Mouse (Mus musculus): ENCODE results near the gene Scarb1. TPM values are rescaled to one million over a fixed set of nuclear protein-coding genes. Genes with fewer than 3 reads are reported as not detected.

The Scarb1 gene
- polyA plus RNA-seq, 1 experiment from 2014 or later, result 105 TPM

DNA sequence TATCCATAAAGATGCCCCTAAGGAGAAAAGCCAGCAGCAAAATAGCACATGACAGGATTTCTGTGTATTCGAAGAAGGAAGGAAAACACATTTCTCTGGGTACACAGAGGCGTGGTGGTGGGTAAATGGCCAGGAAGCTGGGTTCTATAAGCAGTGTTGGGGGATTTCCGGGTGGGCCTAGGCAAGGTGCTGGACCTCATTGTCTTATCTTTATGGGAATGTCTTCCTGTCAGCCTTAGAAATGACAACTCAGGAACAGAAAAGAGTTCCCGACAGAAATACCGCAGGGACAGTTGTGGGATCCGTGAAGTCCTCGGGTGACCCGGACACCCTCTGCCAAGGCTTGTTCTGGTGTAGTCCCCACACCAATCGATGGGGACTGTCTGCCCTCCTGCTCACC lies 42.7 kb downstream of the Scarb1 start:
- H3K9ac ChIP-seq (replicated peaks), result no peak overlapping the region
- no peak overlapping the region for H3K27ac ChIP-seq (ENCODE audit: low read depth)
- H3K4me2 ChIP-seq (ENCODE audit: low read depth, low read length), result no peak overlapping the region
- H3K27me3 ChIP-seq (ENCODE audit: insufficient read depth, low read length), result no peaks in the 10 kb centered on the region
- peaks cover 3% of the 10 kb centered on the region; the same call in 1 of the 2 replicates for H3K9me3 ChIP-seq (ENCODE audit: low read length)
- WGBS (ENCODE audit: insufficient replicate concordance), result 82% methylated on average over 9 of the region's 9 CpGs
- ATAC-seq, result no peak
- no peak for DNase-seq
- H3K4me3 ChIP-seq (ENCODE audit: low read depth, low read length), result no peak overlapping the region
- no peak for TF ChIP-seq CTCF (IDR thresholded peaks at IDR 0.05; ENCODE audit: low read depth)
- H3K4me1 ChIP-seq (ENCODE audit: insufficient read depth), result no peaks in the 10 kb centered on the region
- peaks cover 83% of the 10 kb centered on the region for H3K36me3 ChIP-seq (replicated peaks; ENCODE audit: insufficient read depth, low read length)

DNA sequence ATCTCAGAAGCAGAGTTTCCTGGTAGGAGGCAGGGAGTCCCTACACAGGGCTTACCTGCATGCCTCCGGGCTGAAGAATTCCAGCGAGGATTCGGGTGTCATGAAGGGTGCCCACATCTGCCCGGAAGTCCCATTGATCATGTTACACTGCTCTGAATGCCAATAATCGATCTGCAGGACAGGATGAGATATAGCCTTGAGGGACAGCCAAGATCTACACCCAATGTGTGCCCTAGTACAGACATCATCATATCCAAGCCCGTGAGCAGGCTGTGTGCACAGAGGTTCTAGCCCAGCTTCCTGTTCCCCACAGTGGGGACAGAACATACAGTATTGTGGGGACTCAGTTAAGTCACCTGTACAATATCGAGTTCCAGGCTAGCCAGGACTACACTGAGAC lies 43.7 kb downstream of the Scarb1 start:
- Histone ChIP-seq H3K27ac (ENCODE audit: low read depth) (no peak overlapping the region), H3K9ac (replicated peaks) (no peak overlapping the region), H3K4me2 (ENCODE audit: low read depth, low read length) (no peak overlapping the region), H3K4me3 (ENCODE audit: low read depth, low read length) (no peak overlapping the region), H3K9me3 (ENCODE audit: low read length) (peaks cover 3% of the 10 kb centered on the region; the same call in 1 of the 2 replicates), H3K27me3 (ENCODE audit: insufficient read depth, low read length) (no peaks in the 10 kb centered on the region), H3K4me1 (ENCODE audit: insufficient read depth) (no peaks in the 10 kb centered on the region), H3K36me3 (replicated peaks; ENCODE audit: insufficient read depth, low read length) (peaks cover 83% of the 10 kb centered on the region)
- ATAC-seq, result no peak
- no peak for TF ChIP-seq CTCF (IDR thresholded peaks at IDR 0.05; ENCODE audit: low read depth)
- TF ChIP-seq EP300 (IDR thresholded peaks at IDR 0.05; ENCODE audit: low read depth), result no peak
- 89% methylated on average over 7 of the region's 7 CpGs for WGBS (ENCODE audit: insufficient replicate concordance)
- DNase-seq, result no peak

DNA sequence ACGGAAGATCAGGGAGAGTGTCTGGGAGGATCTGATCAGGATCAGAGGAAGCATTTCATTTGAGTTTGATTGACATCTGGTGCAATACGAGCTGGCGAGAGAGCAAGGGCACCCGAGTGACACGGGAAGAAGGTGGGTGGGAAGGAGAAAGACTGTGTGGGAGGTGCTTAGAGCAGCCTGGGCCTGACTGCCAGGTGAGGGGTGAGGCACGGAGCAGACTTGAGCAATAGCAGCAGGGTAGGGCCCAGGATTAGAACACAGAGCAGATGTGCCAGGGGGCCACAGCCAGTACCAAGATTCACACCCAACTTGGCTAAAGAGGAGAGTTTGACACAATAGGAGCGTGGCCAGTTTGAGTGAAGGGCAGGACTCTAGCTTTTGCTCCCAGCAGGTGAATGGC lies 47.9 kb downstream of the Scarb1 start:
- 62% methylated on average over 7 of the region's 7 CpGs for WGBS (ENCODE audit: insufficient replicate concordance)
- Histone ChIP-seq H3K36me3 (replicated peaks; ENCODE audit: insufficient read depth, low read length) (peaks cover 75% of the 10 kb centered on the region), H3K4me3 (ENCODE audit: low read depth, low read length) (no peak overlapping the region), H3K9ac (replicated peaks) (no peak overlapping the region), H3K27me3 (ENCODE audit: insufficient read depth, low read length) (no peaks in the 10 kb centered on the region), H3K27ac (ENCODE audit: low read depth) (no peak overlapping the region), H3K4me1 (ENCODE audit: insufficient read depth) (no peaks in the 10 kb centered on the region), H3K9me3 (ENCODE audit: low read length) (no peaks in the 10 kb centered on the region; the same call in 1 of the 2 replicates), H3K4me2 (ENCODE audit: low read depth, low read length) (no peak overlapping the region)
- TF ChIP-seq EP300 (IDR thresholded peaks at IDR 0.05; ENCODE audit: low read depth) (no peak), CTCF (IDR thresholded peaks at IDR 0.05; ENCODE audit: low read depth) (no peak)
- ATAC-seq (no peak), DNase-seq (no peak)

DNA sequence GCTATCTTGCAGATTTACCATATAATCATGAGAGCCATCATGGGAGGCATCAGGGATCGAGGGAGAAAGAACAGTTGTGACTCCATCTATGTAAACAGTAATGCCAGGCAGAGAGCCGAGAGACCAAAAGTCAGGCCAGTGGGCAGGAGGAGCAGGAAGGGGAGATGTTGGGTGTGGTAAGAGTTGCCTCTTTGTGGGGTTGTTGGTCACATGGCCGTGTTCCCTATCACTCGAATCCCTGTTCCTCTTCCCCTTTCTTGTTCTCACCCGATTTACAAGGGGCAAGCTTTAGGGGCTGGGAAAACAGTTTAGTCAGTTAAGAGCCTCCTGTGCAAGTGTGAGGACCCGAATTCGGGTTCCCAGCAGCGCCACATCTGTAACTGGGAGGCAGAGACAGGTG lies 49.0 kb downstream of the Scarb1 start:
- Histone ChIP-seq H3K27me3 (ENCODE audit: insufficient read depth, low read length) (no peaks in the 10 kb centered on the region), H3K9ac (replicated peaks) (no peak overlapping the region), H3K4me1 (ENCODE audit: insufficient read depth) (no peaks in the 10 kb centered on the region), H3K27ac (ENCODE audit: low read depth) (no peak overlapping the region), H3K36me3 (replicated peaks; ENCODE audit: insufficient read depth, low read length) (peaks cover 75% of the 10 kb centered on the region), H3K4me2 (ENCODE audit: low read depth, low read length) (no peak overlapping the region), H3K9me3 (ENCODE audit: low read length) (no peaks in the 10 kb centered on the region; the same call in 1 of the 2 replicates), H3K4me3 (ENCODE audit: low read depth, low read length) (no peak overlapping the region)
- WGBS (ENCODE audit: insufficient replicate concordance), result 58% methylated on average over 8 of the region's 8 CpGs
- TF ChIP-seq EP300 (IDR thresholded peaks at IDR 0.05; ENCODE audit: low read depth), result no peak
- ATAC-seq (no peak), DNase-seq (no peak)

DNA sequence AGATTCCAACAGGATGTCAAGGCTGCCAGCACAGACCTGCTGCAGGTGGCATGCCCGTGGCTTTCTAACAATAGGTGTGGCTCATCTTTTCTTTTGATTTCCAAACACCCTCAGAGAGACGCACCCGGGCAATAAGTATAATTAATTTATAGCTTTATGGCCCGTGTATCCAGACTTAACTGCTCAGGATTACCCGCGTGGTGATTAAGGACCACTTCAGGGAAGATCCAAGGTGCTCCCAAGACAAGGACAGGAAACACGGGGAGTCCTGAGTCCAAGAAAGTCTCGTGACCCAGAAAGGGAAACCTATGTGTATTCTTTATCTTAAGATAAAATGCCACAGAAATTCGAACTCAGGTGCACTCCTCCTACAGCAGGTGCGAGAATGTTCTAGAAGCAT lies 49.5 kb downstream of the Scarb1 start:
- DNase-seq (no peak), ATAC-seq (no peak)
- TF ChIP-seq EP300 (IDR thresholded peaks at IDR 0.05; ENCODE audit: low read depth) (no peak), CTCF (IDR thresholded peaks at IDR 0.05; ENCODE audit: low read depth) (no peak)
- H3K4me3 ChIP-seq (ENCODE audit: low read depth, low read length), result no peak overlapping the region
- no peaks in the 10 kb centered on the region for H3K27me3 ChIP-seq (ENCODE audit: insufficient read depth, low read length)
- no peaks in the 10 kb centered on the region; the same call in 1 of the 2 replicates for H3K9me3 ChIP-seq (ENCODE audit: low read length)
- H3K4me2 ChIP-seq (ENCODE audit: low read depth, low read length), result no peak overlapping the region
- H3K4me1 ChIP-seq (ENCODE audit: insufficient read depth), result no peaks in the 10 kb centered on the region
- no peak overlapping the region for H3K9ac ChIP-seq (replicated peaks)
- WGBS (ENCODE audit: insufficient replicate concordance), result 81% methylated on average over 10 of the region's 10 CpGs
- H3K36me3 ChIP-seq (replicated peaks; ENCODE audit: insufficient read depth, low read length), result peaks cover 73% of the 10 kb centered on the region
- no peak overlapping the region for H3K27ac ChIP-seq (ENCODE audit: low read depth)

DNA sequence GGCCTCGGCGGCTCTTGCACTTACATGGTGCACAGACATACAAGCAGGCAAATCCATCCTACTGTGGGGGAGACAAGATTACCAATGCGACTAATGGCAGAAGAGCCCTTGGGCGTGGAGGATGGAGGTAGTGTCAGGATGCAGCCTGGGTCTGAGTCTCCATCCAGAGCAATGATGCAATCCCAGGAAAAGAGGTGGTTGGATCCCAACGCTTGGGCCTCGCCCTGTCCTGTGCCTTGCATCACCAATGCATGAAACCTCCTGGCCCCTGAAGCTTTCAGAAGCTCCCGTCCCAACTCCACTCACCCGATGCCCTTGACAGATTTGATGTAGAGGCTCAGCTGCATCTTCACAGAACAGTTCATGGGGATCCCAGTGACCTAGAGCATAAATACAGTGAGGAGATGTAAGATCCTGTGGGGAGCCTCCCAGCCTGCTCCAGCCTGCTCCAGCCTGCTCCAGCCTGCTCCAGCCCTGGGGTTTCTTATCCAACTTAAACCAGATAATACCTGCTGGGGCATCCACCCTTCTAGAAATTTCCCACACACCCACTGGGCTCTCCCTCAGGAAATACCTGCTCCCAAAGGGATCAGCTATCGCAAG lies 53.7 kb downstream of the Scarb1 start:
- Histone ChIP-seq H3K27ac (ENCODE audit: low read depth) (no peak overlapping the region), H3K4me1 (ENCODE audit: insufficient read depth) (peaks cover 4% of the 10 kb centered on the region; the same call in 1 of the 2 replicates), H3K9ac (replicated peaks) (no peak overlapping the region), H3K27me3 (ENCODE audit: insufficient read depth, low read length) (no peaks in the 10 kb centered on the region), H3K4me3 (ENCODE audit: low read depth, low read length) (no peak overlapping the region), H3K4me2 (ENCODE audit: low read depth, low read length) (no peak overlapping the region), H3K9me3 (ENCODE audit: low read length) (no peaks in the 10 kb centered on the region), H3K36me3 (replicated peaks; ENCODE audit: insufficient read depth, low read length) (peaks cover 71% of the 10 kb centered on the region)
- TF ChIP-seq EP300 (IDR thresholded peaks at IDR 0.05; ENCODE audit: low read depth), result no peak
- TF ChIP-seq CTCF (IDR thresholded peaks at IDR 0.05; ENCODE audit: low read depth), result no peak
- no peak for DNase-seq
- ATAC-seq, result no peak
- WGBS (ENCODE audit: insufficient replicate concordance), result 89% methylated on average over 9 of the region's 9 CpGs
